Mouse (Mus musculus) embryonic fibroblast, embryonic 13.5 days (primary cell): ENCODE data around the gene Abcf2.

Experiments used
- CTCF ChIP-seq: IDR thresholded peaks from 2 replicates; pipeline ENCODE4 v1.5.1; 2011; ENCODE audit warnings: mild to moderate bottlenecking, control low read depth, low read length, moderate library complexity, borderline replicate concordance; ENCODE audit not compliant: insufficient read depth
- POLR2A ChIP-seq: IDR thresholded peaks from 2 replicates; pipeline ENCODE4 v1.6.1; 2011; ENCODE audit warnings: low read depth, mild to moderate bottlenecking, control low read depth, low read length, moderate library complexity

GRCm38 (mm10) chr5:24534292-24534691, 43.0 kb downstream of the Abcf2 start:
- TF ChIP-seq CTCF (no peak), POLR2A (no peak)
